Mouse (Mus musculus) spleen, postnatal 36 days (tissue): ENCODE data around the gene Scaf1.

Experiments
- DNase-seq, 2 experiments: peaks; one replicate each; pipeline ENCODE4 v3.0.0; 2022; ENCODE audit warnings: low spot score in 2 of 2, mixed read lengths in 1 of 2

Gene Scaf1

DNA sequence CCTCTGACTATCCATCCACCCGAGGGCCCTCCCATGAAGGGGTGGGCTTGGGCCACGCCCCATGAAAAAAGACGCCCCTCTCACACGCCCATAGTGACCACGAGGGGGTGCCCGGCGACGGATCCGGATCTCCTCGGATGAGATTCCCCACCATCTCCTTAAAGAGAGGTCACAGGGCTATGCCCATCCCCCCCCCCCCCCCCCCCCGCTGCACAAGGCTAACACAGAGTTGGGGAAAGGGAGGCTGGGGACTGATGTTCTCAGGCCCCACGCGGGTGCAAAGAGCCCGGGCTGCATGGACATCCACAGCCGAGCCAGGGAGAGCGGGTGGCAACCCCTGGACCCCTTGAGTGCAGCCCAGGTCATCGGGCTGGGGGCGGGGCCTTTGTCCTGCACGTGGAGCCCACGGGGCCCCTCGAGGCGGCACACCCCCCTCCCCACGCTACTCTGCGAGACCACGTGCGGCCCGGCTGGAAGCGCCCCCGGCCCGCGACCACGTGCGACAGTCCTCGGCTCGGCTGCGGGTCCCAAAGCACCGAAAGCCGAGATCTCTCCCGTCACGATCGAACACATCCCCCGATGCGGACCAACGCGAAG is 30.5 kb downstream of the Scaf1 start:
- peak; percentile 48 to 68 for DNase-seq

DNA sequence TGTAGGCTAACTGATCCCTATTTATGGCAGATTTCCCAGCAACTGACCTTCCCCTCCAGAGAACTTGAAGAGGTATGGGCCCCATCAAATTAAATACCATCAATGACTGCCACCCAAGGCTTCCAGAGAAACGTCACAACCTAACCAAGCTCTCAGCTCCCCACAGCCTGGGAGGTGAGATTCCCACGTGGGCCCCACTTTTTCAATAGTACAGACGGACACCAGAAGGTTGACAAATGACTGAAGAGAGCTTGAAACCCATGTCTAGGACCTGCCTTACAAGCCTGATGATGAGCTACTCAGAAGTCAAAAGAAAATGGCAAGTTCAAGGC is 31.4 kb downstream of the Scaf1 start:
- DNase-seq = no peak

- DNase-seq = no peak
Observed at GRCm38 (mm10) chr7:44983944-44984832, 32.0 kb downstream of the Scaf1 start.

DNA sequence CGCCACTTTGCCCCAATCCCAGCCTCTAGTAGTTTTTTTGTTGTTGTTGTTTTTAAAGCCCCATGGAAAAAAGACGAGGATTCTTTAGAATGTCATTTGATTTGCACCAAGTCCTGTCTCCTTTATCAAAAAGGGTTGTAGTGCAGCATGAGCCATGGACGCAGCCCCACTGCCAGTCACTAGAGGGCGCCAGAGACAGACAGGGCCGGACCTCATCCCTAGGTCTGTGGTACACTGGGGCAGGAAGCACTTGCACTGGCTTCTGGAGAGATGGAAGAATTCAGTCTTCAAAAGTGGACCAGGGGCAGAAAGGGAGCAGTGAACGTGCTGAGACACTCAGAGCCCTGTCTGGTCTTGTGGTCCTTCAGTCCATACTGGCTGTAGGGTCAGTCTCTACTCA is 33.1 kb downstream of the Scaf1 start:
- peak; percentile 74 to 79 for DNase-seq

DNA sequence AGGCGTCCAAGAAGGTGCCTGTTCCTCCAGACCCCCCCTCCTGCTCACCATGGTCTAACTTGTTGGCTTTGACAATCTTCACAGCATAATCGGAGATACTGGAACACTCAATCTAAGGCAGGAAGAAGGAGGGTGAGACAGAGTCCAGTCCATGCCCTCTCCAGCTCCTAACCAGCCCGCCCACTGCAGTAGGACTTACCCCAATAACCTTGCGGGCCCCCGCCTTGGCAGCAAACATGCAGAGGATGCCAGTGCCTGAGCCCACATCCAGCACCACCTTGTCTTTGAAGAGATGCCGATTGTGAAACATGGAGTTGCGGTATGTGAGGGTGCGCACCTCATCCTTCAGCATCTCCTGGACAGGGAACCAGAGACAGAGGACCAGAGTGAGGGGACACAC is 34.6 kb downstream of the Scaf1 start:
- no peak for DNase-seq

DNA sequence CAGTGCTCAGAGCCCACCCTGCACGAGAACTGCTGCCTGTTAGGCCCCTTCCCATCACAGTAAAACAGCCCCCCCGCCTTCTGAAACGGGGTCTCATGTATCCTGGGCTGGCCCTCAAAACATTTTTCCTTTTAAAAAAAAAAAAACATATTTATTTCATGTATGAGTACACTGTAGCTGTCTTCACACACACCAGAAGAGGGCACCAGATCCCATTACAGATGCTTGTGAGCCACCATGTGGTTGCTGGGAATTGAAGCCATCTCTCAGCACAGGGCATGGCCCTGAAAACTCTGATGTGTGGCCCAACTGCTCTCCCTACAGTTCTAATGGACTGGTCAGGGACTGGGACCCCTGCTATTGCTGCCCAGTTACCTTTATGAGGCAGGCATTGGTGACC is 37.9 kb downstream of the Scaf1 start:
- DNase-seq = no peak

DNA sequence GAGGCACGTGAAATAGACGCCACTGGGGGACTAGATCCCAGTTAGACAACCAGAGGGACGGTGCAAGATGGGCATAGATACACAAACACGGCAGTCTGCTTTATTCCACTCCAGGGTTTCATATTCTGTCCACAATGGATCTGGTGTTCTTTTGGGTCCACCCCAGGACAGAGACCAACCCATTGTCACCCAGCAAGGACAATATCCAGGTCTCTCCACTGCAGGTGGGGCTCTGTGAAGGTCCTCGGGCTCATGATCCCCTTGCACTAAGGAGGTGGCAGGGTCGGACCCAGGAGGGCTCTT is 41.1 kb downstream of the Scaf1 start:
- DNase-seq = no peak

GRCm38 (mm10) chr7:44974383-44975116 is 41.6 kb downstream of the Scaf1 start, which contains the start of gene Cpt1c:
Gene Cpt1c (minus strand): TSS chr7:44974851.
- peak; percentile 43 to 54 for DNase-seq

DNA sequence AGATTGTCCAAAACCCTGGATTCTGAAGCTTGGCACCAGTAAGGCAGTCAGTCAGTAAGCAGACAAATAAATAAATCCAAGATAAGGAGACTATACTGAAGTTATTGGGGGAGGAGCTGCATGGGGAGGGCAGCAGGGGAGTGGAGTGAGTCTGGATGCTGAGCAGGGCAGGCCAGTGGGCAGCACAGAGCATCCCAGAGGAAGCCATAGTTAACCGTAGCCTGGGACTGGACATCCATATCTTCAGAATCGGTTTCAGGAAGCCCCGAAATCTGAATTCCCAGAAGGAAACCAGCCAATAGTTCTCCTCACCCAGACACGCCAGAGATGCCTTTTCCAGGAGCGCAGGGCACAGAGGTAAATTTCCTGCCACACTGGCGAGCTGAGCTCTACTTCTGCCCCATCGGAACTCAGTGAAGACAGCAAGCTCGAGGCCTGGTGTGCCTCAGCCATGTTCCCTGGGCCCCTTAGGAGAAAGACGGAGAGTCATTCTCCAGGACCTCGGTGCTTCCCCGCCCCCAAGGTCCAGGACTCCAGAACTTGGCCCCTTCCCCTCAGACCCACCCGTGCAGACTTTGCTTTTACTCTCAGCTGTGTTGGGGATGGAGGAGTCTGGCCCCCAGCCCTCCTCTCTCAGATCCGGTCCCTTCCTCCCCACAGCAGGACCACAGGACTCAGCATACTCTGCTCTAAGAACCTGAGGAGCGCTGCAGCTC is 42.6 kb downstream of the Scaf1 start:
- no peak for DNase-seq

- DNase-seq = no peak
Observed at GRCm38 (mm10) chr7:44971142-44971541, 45.0 kb downstream of the Scaf1 start.

GRCm38 (mm10) chr7:44970231-44970691 is 45.9 kb downstream of the Scaf1 start:
- DNase-seq = peak; percentile 74

DNA sequence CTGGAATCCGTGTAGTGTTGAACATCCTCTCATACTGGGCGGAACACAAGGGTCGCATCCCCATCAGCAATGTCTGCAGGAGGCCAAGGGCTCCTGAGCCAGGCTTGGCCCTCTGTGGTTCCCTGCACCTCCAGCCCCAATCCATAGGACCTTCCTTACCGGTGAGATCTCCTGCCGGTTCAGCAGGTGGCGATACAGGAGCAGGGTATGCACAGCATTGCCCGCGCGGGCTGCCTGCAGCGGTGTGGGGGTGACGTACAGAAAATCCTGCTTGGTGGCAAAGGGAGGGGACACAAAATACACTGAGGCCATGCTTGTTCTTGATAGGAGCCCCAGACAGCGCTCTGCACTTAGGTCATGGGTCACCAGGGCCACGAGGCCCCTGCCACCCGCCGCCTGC is 49.5 kb downstream of the Scaf1 start:
- DNase-seq = no peak

GRCm38 (mm10) chr7:44965975-44966374 is 50.2 kb downstream of the Scaf1 start:
- DNase-seq = no peak

GRCm38 (mm10) chr7:44964990-44965389 is 51.2 kb downstream of the Scaf1 start:
- DNase-seq = no peak

GRCm38 (mm10) chr7:44962831-44963230 is 53.3 kb downstream of the Scaf1 start:
- DNase-seq = no peak

DNA sequence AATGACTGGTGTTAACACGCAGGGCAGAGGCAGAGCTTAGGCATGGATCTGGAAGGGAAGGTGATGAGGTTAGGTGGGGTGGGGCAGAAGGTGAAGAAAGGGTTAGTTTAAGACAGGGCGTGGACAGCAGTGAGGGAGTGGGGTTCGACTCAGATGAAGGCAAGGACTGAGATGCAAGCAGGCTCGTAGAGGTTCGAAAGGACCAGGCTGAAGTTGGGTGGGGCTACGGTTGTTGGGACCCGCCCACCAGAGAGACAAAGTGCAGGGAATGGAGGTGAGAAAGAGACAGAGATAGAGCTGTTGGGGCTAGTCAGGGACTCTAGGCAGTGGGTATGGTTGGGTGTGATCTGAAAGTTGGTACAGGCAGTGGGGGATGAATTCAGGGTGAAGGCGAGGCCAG is 53.8 kb downstream of the Scaf1 start:
- DNase-seq = no peak

DNA sequence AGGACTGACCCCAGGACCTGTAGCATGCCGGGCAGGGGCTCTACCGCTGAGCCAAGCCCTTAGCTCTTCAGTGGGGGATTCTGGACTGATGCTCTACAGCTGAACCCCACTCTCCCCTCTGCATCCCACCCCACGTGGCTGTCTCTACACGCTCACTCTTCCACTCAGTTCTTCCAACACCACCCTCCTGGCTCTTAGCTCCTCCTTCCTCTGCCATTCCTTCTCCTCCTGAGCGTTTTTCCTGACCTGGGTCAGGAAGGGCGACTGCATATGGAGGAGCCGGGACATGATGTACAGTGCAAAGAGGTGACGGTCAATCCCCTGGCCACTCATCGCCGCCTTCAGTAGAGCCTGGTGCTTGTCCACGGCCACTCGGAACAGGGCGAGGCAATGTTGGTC is 55.7 kb downstream of the Scaf1 start:
- DNase-seq = no peak

GRCm38 (mm10) chr7:44959874-44960511 is 56.2 kb downstream of the Scaf1 start:
- DNase-seq = peak; percentile 74 to 75

DNA sequence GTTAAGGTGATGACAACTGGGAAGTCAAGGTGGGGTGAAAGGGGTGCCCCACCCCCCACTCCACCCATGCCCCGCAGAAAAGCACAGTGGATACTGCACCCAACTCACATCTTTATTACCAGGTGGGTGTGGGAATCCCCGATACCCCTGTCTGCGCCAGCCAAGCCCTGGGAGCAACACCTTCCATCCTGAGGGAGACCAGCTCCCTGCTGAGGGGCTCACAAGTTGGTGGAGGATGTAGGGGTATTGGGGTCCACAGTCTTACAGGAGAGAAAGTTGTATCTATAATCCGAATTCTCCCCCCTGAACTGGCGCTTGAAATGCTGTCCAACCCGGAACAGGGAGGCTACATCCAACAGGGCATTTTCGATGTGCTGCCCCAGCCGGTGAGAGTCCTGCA is 56.9 kb downstream of the Scaf1 start:
- DNase-seq = no peak

DNA sequence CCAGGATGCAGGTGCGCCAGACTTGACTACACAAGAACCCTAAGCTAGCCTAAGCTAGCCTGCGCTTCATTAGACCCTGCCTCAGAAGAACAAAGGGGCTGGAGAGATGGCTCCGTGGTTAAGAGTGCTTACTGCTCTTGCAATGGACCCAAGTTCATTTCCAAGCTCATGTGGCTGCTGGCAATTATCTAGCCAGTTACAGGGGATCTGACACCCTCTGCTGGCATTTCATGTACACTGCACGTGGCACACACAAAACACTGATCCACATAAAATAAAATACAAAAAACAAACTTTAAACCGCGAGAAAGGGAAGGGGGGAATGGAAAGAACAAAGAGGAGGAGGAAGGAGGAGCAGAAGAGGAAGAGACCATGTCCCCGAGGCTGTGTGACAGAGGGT is 58.0 kb downstream of the Scaf1 start:
- DNase-seq = no peak

- no peak for DNase-seq
Observed at GRCm38 (mm10) chr7:44957183-44957835, 58.9 kb downstream of the Scaf1 start.
